Mouse (Mus musculus) kidney, embryonic 16.5 days (tissue): ENCODE data around the gene Fcrla. TPM values are rescaled to one million over a fixed set of nuclear protein-coding genes. Genes with fewer than 3 reads are reported as not detected.

ENCODE experiments used
- ATAC-seq: fragments of 200-750 bp; cut with Nextera tagmentation; 2 replicates; pipeline ENCODE4 v1.8.0; 2017; ENCODE audit warnings: moderate TSS enrichment; ENCODE audit not compliant: low FRiP score, low TSS enrichment
- H3K27ac ChIP-seq: fragments of 300-500 bp; sonication (generic); 2 replicates; pipeline ENCODE4 v1.5.1; 2014; ENCODE audit warnings: low read length
- H3K27me3 ChIP-seq: fragments of 300-500 bp; sonication (generic); 2 replicates; pipeline ENCODE4 v1.6.1; 2014; ENCODE audit warnings: low read length, control low read depth, mixed read lengths; ENCODE audit not compliant: insufficient read depth
- H3K36me3 ChIP-seq: fragments of 300-500 bp; sonication (generic); 2 replicates; pipeline ENCODE4 v1.6.1; 2014; ENCODE audit warnings: low read length, control low read depth, mixed read lengths; ENCODE audit not compliant: insufficient read depth
- H3K4me1 ChIP-seq: fragments of 300-500 bp; sonication (generic); 2 replicates; pipeline ENCODE4 v1.6.1; 2014; ENCODE audit warnings: low read length, control low read depth, mixed read lengths; ENCODE audit not compliant: insufficient read depth
- H3K4me2 ChIP-seq: fragments of 300-500 bp; sonication (generic); replicated peaks from 2 replicates; pipeline ENCODE4 v1.6.1; 2014; ENCODE audit warnings: low read depth, low read length
- H3K4me3 ChIP-seq: fragments of 300-500 bp; sonication (generic); 2 replicates; pipeline ENCODE4 v1.5.1; 2014; ENCODE audit warnings: mild to moderate bottlenecking, low read length
- H3K9ac ChIP-seq: fragments of 300-500 bp; sonication (generic); replicated peaks from 2 replicates; pipeline ENCODE4 v1.6.1; 2014; ENCODE audit warnings: low read length
- H3K9me3 ChIP-seq: fragments of 300-500 bp; sonication (generic); 2 replicates; pipeline ENCODE4 v1.6.1; 2016; ENCODE audit warnings: low read length, control low read depth
- WGBS: fragments of 180-500 bp; shearing (Covaris S2); extraction: QIAGEN DNeasy Blood & Tissue Kit; methylation state at CpG from one replicate; pipeline ENCODE4 v1.1.7; 2014; 5-methylcytosine and 5-hydroxymethylcytosine counted together
- polyA plus RNA-seq: library from polyadenylated mRNA; unstranded; fragments of >200 nt; fragmentation: Nextera tagmentation; extraction: Ambion mirVana; gene quantifications from 2 replicates; pipeline ENCODE4 v1.2.1, GENCODE M21; 2015

Gene Fcrla
- polyA plus RNA-seq, 1 experiment from 2014 or later: not detected

DNA sequence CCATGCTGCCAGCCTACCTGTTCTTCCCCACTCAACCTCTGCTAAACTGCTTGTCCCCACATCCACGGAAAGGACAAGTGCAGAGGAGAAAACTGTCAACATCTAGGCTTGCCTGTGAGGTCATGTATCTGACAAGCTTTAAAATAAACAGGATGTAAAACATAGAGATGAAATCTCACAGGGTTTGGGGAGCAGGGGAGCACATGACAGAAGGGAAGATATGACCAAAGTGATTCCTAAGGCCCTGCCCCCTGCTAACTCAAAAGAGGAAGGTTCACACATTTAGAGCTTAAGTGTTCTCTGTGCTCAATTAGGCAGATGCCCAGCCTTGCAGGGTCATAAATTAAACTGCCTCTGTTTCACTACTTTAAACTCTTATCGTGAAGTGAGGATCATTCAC lies 7.0 kb upstream of the Fcrla start:
- no peak overlapping the region for H3K9ac ChIP-seq
- H3K27ac ChIP-seq: no peak overlapping the region
- H3K4me3 ChIP-seq: no peak overlapping the region
- ATAC-seq: no peak
- no peaks in the 10 kb centered on the region for H3K36me3 ChIP-seq
- no peak overlapping the region for H3K4me2 ChIP-seq
- WGBS: 36% methylated on average over 2 of the region's 2 CpGs
- no peaks in the 10 kb centered on the region for H3K27me3 ChIP-seq
- no peaks in the 10 kb centered on the region for H3K9me3 ChIP-seq
- H3K4me1 ChIP-seq: no peaks in the 10 kb centered on the region

GRCm38 (mm10) chr1:170933940-170934339 lies 6.6 kb upstream of the Fcrla start:
- Histone ChIP-seq H3K27me3 (no peaks in the 10 kb centered on the region), H3K27ac (no peak overlapping the region), H3K36me3 (no peaks in the 10 kb centered on the region), H3K9me3 (no peaks in the 10 kb centered on the region), H3K4me2 (no peak overlapping the region), H3K4me3 (no peak overlapping the region), H3K4me1 (no peaks in the 10 kb centered on the region), H3K9ac (no peak overlapping the region)
- 94% methylated on average over 1 of the region's 1 CpGs for WGBS
- no peak for ATAC-seq

DNA sequence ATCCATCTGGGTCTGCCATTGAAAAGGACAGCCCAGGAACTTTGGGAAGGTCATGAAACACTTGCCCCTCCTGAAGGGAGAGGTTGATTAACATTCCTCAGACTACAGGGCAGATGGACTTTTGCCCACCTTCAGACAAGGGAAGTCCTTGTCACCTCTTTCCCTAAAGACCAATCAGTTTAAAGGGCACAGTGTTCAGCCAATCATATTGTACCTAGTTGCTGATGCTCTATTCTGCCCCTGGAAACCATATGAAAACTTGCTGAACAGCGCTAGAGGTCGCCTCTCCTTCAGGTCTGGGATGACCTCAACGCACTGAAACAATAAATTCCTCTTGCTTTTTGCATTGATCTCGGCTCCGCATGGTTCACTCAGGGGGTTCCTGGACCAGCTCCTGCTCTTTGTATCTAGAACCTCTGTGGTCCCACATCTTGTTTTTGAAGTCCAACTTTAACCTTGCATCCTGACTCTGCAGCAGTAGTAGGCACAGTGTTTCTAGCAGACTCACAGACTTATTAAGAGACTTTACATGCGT lies 6.1 kb upstream of the Fcrla start:
- no peak for ATAC-seq
- Histone ChIP-seq H3K27ac (no peak overlapping the region), H3K4me2 (no peak overlapping the region), H3K4me1 (no peaks in the 10 kb centered on the region), H3K36me3 (no peaks in the 10 kb centered on the region), H3K27me3 (no peaks in the 10 kb centered on the region), H3K4me3 (no peak overlapping the region), H3K9ac (no peak overlapping the region), H3K9me3 (no peaks in the 10 kb centered on the region)
- 59% methylated on average over 6 of the region's 6 CpGs for WGBS

DNA sequence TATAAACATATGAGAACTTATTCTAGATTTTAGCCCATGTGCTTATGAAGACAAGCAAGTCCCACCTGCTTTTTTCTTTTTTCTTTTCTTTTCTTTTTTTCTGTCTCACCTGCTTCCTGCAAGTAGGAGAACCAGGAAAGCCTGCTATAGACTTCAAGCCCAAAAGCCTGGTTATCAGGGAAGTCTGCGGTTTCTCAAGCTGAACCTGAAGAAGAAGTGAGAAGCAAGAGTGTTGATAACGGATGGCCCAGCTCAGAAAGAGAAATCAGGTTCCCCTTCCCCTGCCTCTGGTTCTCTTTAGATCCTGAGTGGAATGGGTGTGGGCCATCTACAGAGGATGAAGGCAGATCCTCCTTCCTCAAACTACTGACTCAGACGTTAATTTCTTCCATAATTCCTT lies 4.7 kb upstream of the Fcrla start:
- Histone ChIP-seq H3K4me3 (no peak overlapping the region), H3K27me3 (no peaks in the 10 kb centered on the region), H3K9ac (no peak overlapping the region), H3K27ac (no peak overlapping the region), H3K36me3 (no peaks in the 10 kb centered on the region), H3K9me3 (no peaks in the 10 kb centered on the region), H3K4me1 (no peaks in the 10 kb centered on the region), H3K4me2 (no peak overlapping the region)
- WGBS: 82% methylated on average over 3 of the region's 3 CpGs
- ATAC-seq: no peak

DNA sequence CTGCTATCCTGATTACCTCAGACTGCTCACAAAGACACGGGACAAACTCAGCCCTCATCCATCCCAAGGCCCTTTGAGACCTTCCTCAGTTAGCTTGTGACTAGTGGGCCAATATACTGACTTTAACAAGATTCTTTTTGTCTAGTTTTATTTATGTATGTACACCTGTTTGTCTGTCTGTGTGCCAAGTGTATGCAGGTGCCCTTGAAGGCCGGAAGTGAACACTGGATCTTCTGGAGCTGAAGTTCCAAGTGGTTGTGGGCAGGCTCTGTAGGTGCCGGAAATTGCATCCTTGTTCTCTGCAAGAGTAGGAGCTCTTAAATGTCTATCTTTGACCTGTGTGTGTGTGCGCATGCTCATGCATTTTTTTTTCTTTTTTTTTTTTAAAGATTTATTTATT lies 1.9 kb upstream of the Fcrla start:
- Histone ChIP-seq H3K9ac (no peak overlapping the region), H3K4me2 (no peak overlapping the region), H3K36me3 (no peaks in the 10 kb centered on the region), H3K4me1 (no peaks in the 10 kb centered on the region), H3K9me3 (no peaks in the 10 kb centered on the region), H3K27ac (no peak overlapping the region), H3K4me3 (no peak overlapping the region), H3K27me3 (no peaks in the 10 kb centered on the region)
- 86% methylated on average over 4 of the region's 4 CpGs for WGBS
- no peak for ATAC-seq

DNA sequence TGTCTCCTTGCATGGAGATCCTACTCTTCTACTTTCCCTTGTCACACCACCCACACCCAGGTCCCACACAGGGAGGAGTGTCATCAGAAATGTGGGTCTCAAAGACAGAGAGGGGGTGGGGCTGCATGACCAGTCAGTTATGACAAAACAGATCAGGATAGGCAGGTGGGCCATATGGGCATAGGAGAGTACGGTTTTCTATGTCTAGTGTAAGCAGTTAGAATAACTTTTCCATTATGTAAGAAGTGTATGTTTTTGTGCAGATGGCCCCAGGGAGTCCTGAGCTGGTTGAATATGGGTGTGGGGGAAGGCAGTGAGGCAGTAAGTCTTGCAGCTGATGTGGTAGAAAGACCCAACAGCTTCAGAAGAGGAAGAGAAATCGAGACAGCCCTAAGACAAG lies 1.1 kb upstream of the Fcrla start:
- WGBS: 81% methylated on average over 2 of the region's 2 CpGs
- Histone ChIP-seq H3K4me3 (no peak overlapping the region), H3K9me3 (no peaks in the 10 kb centered on the region), H3K36me3 (no peaks in the 10 kb centered on the region), H3K27ac (no peak overlapping the region), H3K4me2 (no peak overlapping the region), H3K27me3 (no peaks in the 10 kb centered on the region), H3K4me1 (no peaks in the 10 kb centered on the region), H3K9ac (no peak overlapping the region)
- no peak for ATAC-seq

GRCm38 (mm10) chr1:170926941-170927340 lies 442 bp downstream of the Fcrla start:
- H3K4me3 ChIP-seq: no peak overlapping the region
- H3K4me1 ChIP-seq: no peaks in the 10 kb centered on the region
- no peaks in the 10 kb centered on the region for H3K9me3 ChIP-seq
- no peaks in the 10 kb centered on the region for H3K27me3 ChIP-seq
- no peaks in the 10 kb centered on the region for H3K36me3 ChIP-seq
- 50% methylated on average over 6 of the region's 6 CpGs for WGBS
- no peak overlapping the region for H3K27ac ChIP-seq
- H3K4me2 ChIP-seq: no peak overlapping the region
- no peak overlapping the region for H3K9ac ChIP-seq
- no peak for ATAC-seq

- H3K9ac ChIP-seq: no peak overlapping the region
- H3K4me2 ChIP-seq: no peak overlapping the region
- ATAC-seq: no peak
- H3K4me3 ChIP-seq: no peak overlapping the region
- H3K9me3 ChIP-seq: no peaks in the 10 kb centered on the region
- WGBS: 72% methylated on average over 6 of the region's 6 CpGs
- H3K36me3 ChIP-seq: no peaks in the 10 kb centered on the region
- H3K27ac ChIP-seq: no peak overlapping the region
- no peaks in the 10 kb centered on the region for H3K27me3 ChIP-seq
- no peaks in the 10 kb centered on the region for H3K4me1 ChIP-seq
These were observed 2.9 kb downstream of the Fcrla start for GRCm38 (mm10) chr1:170924485-170924884.

DNA sequence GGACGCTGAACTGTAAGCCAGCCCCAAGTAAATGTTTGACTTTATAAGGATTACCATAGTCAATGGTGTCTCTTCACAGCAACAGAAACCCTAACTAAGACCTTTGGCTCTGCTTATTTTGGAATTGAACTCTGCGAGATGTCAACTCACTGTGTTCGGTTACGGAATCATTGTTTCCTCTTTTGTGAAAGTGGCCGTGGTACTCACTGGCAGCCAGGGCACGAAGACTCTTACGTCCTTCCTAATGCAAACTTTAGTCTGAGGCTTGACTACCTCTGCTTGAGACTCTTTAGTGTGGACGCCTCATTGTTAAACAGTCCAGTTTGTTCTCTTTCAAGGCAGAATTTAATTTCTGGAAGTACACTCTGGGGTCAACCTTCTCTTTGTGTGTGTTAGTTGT lies 8.1 kb downstream of the Fcrla start:
- Histone ChIP-seq H3K9me3 (no peaks in the 10 kb centered on the region), H3K4me1 (no peaks in the 10 kb centered on the region), H3K27ac (no peak overlapping the region), H3K27me3 (no peaks in the 10 kb centered on the region), H3K4me3 (no peak overlapping the region), H3K36me3 (no peaks in the 10 kb centered on the region), H3K4me2 (no peak overlapping the region), H3K9ac (no peak overlapping the region)
- no peak for ATAC-seq
- 93% methylated on average over 8 of the region's 8 CpGs for WGBS

- Histone ChIP-seq H3K27me3 (no peaks in the 10 kb centered on the region), H3K4me3 (no peak overlapping the region), H3K27ac (no peak overlapping the region), H3K4me1 (no peaks in the 10 kb centered on the region), H3K36me3 (no peaks in the 10 kb centered on the region), H3K9me3 (no peaks in the 10 kb centered on the region), H3K4me2 (no peak overlapping the region), H3K9ac (no peak overlapping the region)
- no peak for ATAC-seq
- WGBS: 76% methylated on average over 5 of the region's 5 CpGs
These were observed 11.7 kb downstream of the Fcrla start for GRCm38 (mm10) chr1:170915657-170916056.
